Mouse (Mus musculus) hindbrain, embryonic 11.5 days (tissue): ENCODE data around the gene Dnajb4. TPM values are rescaled to one million over a fixed set of nuclear protein-coding genes. Genes with fewer than 3 reads are reported as not detected.
"Not testable (repeated sequence)": the region's sequence is repeated elsewhere in the genome, so short reads cannot be mapped to it uniquely, and the experiment has no call there.

Experiments used
- ATAC-seq: fragments of 200-750 bp; cut with Nextera tagmentation; 2 replicates; pipeline ENCODE4 v1.8.0; 2017; ENCODE audit warnings: mild to moderate bottlenecking, moderate TSS enrichment, moderate library complexity; ENCODE audit not compliant: low FRiP score
- DNase-seq: peaks from one replicate; pipeline ENCODE4 v3.0.0-alpha.2; 2015; ENCODE audit warnings: low spot score
- H3K27ac ChIP-seq: fragments of 300-500 bp; sonication (generic); 2 replicates; pipeline ENCODE4 v1.5.1; 2014; ENCODE audit warnings: mild to moderate bottlenecking, low read depth, low read length
- H3K27me3 ChIP-seq: fragments of 300-500 bp; sonication (generic); 2 replicates; pipeline ENCODE4 v1.6.1; 2014; ENCODE audit warnings: mild to moderate bottlenecking, low read length, moderate library complexity, mixed read lengths; ENCODE audit not compliant: control insufficient read depth, insufficient read depth
- H3K36me3 ChIP-seq: fragments of 300-500 bp; sonication (generic); 2 replicates; pipeline ENCODE4 v1.6.1; 2014; ENCODE audit warnings: mild to moderate bottlenecking, low read length, moderate library complexity, mixed read lengths; ENCODE audit not compliant: control insufficient read depth, insufficient read depth
- H3K4me1 ChIP-seq: fragments of 300-500 bp; sonication (generic); replicated peaks from 2 replicates; pipeline ENCODE4 v1.6.1; 2014; ENCODE audit warnings: low read length, mixed read lengths; ENCODE audit not compliant: control insufficient read depth, insufficient read depth
- H3K4me2 ChIP-seq: fragments of 300-500 bp; sonication (generic); replicated peaks from 2 replicates; pipeline ENCODE4 v1.6.1; 2014; ENCODE audit warnings: mild to moderate bottlenecking, low read depth, low read length
- H3K4me3 ChIP-seq: fragments of 300-500 bp; sonication (generic); 2 replicates; pipeline ENCODE4 v1.5.1; 2014; ENCODE audit warnings: low read depth, low read length
- H3K9ac ChIP-seq: fragments of 300-500 bp; sonication (generic); 2 replicates; pipeline ENCODE4 v1.6.1; 2014; ENCODE audit warnings: low read depth, low read length
- H3K9me3 ChIP-seq: fragments of 300-500 bp; sonication (generic); 2 replicates; pipeline ENCODE4 v1.6.1; 2016; ENCODE audit warnings: low read length; ENCODE audit not compliant: control insufficient read depth
- WGBS: fragments of 180-500 bp; shearing (Covaris S2); extraction: QIAGEN DNeasy Blood & Tissue Kit; methylation state at CpG from one replicate; pipeline ENCODE4 v1.1.7; 2014; 5-methylcytosine and 5-hydroxymethylcytosine counted together
- polyA plus RNA-seq: library from polyadenylated mRNA; unstranded; fragments of >200 nt; fragmentation: Nextera tagmentation; extraction: Ambion mirVana; gene quantifications from 2 replicates; pipeline ENCODE4 v1.2.1, GENCODE M21; 2014

The Dnajb4 gene
- 28.9 and 29.1 TPM in 2 replicates for polyA plus RNA-seq

- Histone ChIP-seq H3K9ac (peak within 1 kb of the TSS; percentile 100), H3K27me3 (no peaks in the 10 kb centered on the region), H3K4me3 (peak within 1 kb of the TSS; percentile 98), H3K36me3 (no peaks in the 10 kb centered on the region), H3K9me3 (no peaks in the 10 kb centered on the region), H3K4me1 (peaks cover 11% of the 10 kb centered on the region; the same call in 1 of the 2 replicates), H3K27ac (peak within 1 kb of the TSS; percentile 100), H3K4me2 (peak within 1 kb of the TSS; percentile 86)
- peak; percentile 97 for ATAC-seq
- DNase-seq: peak; percentile 99
- WGBS: 0% methylated on average over 63 of the region's 85 CpGs
Measured at GRCm38 (mm10) chr3:152209967-152210634, at the start of gene Dnajb4, which contains the start of gene Fubp1. Gene Dnajb4 (minus strand): TSS chr3:152210302. Gene Fubp1 (plus strand): TSS chr3:152210422.

- H3K27me3 ChIP-seq, H3K9ac ChIP-seq, H3K4me1 ChIP-seq, H3K27ac ChIP-seq, H3K36me3 ChIP-seq, H3K9me3 ChIP-seq, H3K4me2 ChIP-seq, H3K4me3 ChIP-seq: not testable (repeated sequence)
- ATAC-seq (peak; percentile 58), DNase-seq (peak; percentile 87)
- WGBS: 51% methylated on average over 6 of the region's 9 CpGs
Measured at GRCm38 (mm10) chr3:152259409-152259808, 49.3 kb upstream of the Dnajb4 start.

GRCm38 (mm10) chr3:152257528-152257927 lies 47.4 kb upstream of the Dnajb4 start:
- ATAC-seq (no peak), DNase-seq (no peak)
- 89% methylated on average over 3 of the region's 3 CpGs for WGBS

GRCm38 (mm10) chr3:152250487-152250886 lies 40.4 kb upstream of the Dnajb4 start:
- DNase-seq (no peak), ATAC-seq (no peak)
- Histone ChIP-seq H3K27ac (no peak overlapping the region), H3K4me2 (no peak overlapping the region), H3K9ac (no peak overlapping the region), H3K36me3 (no peaks in the 10 kb centered on the region), H3K4me1 (no peaks in the 10 kb centered on the region), H3K4me3 (no peak overlapping the region), H3K9me3 (no peaks in the 10 kb centered on the region), H3K27me3 (no peaks in the 10 kb centered on the region)
- WGBS: 90% methylated on average over 1 of the region's 1 CpGs

More at GRCm38 (mm10) chr3:152257528-152257927, 47.4 kb upstream of the Dnajb4 start:
- no peaks in the 10 kb centered on the region for H3K36me3 ChIP-seq
- no peaks in the 10 kb centered on the region for H3K9me3 ChIP-seq
- H3K27me3 ChIP-seq: no peaks in the 10 kb centered on the region
- no peak overlapping the region for H3K27ac ChIP-seq
- peaks cover 2% of the 10 kb centered on the region; the same call in 1 of the 2 replicates for H3K4me1 ChIP-seq
- no peak overlapping the region for H3K4me2 ChIP-seq
- H3K9ac ChIP-seq: no peak overlapping the region
- H3K4me3 ChIP-seq: no peak overlapping the region

- WGBS: 90% methylated on average over 12 of the region's 12 CpGs
- H3K36me3 ChIP-seq: no peaks in the 10 kb centered on the region
- DNase-seq (no peak), ATAC-seq (no peak)
- H3K27ac ChIP-seq: no peak overlapping the region
- H3K27me3 ChIP-seq: no peaks in the 10 kb centered on the region
- no peak overlapping the region for H3K4me2 ChIP-seq
- H3K4me1 ChIP-seq: no peaks in the 10 kb centered on the region
- H3K9ac ChIP-seq: no peak overlapping the region
- H3K9me3 ChIP-seq: no peaks in the 10 kb centered on the region
- H3K4me3 ChIP-seq: no peak overlapping the region
Measured at GRCm38 (mm10) chr3:152247708-152248107, 37.6 kb upstream of the Dnajb4 start.

- Histone ChIP-seq H3K4me1 (no peaks in the 10 kb centered on the region), H3K9ac (no peak overlapping the region), H3K9me3 (no peaks in the 10 kb centered on the region), H3K27me3 (no peaks in the 10 kb centered on the region), H3K27ac (no peak overlapping the region), H3K4me2 (no peak overlapping the region), H3K4me3 (no peak overlapping the region), H3K36me3 (no peaks in the 10 kb centered on the region)
- DNase-seq (no peak), ATAC-seq (no peak)
- 81% methylated on average over 5 of the region's 5 CpGs for WGBS
Measured at GRCm38 (mm10) chr3:152245273-152245910, 35.3 kb upstream of the Dnajb4 start.

- no peak for ATAC-seq
- 77% methylated on average over 4 of the region's 4 CpGs for WGBS
- no peak overlapping the region for H3K27ac ChIP-seq
- H3K27me3 ChIP-seq: no peaks in the 10 kb centered on the region
- H3K9me3 ChIP-seq: no peaks in the 10 kb centered on the region
- no peaks in the 10 kb centered on the region for H3K36me3 ChIP-seq
- DNase-seq: no peak
- no peak overlapping the region for H3K4me2 ChIP-seq
- no peak overlapping the region for H3K9ac ChIP-seq
- H3K4me1 ChIP-seq: no peaks in the 10 kb centered on the region
- no peak overlapping the region for H3K4me3 ChIP-seq
Measured at GRCm38 (mm10) chr3:152243304-152243703, 33.2 kb upstream of the Dnajb4 start.

GRCm38 (mm10) chr3:152241098-152241497 lies 31.0 kb upstream of the Dnajb4 start:
- ATAC-seq (no peak), DNase-seq (no peak)
- 82% methylated on average over 3 of the region's 3 CpGs for WGBS
- Histone ChIP-seq H3K4me1 (no peaks in the 10 kb centered on the region), H3K27me3 (no peaks in the 10 kb centered on the region), H3K27ac (no peak overlapping the region), H3K4me2 (no peak overlapping the region), H3K36me3 (no peaks in the 10 kb centered on the region), H3K9ac (no peak overlapping the region), H3K4me3 (no peak overlapping the region), H3K9me3 (no peaks in the 10 kb centered on the region)

- Histone ChIP-seq H3K36me3 (no peaks in the 10 kb centered on the region), H3K27ac (no peak overlapping the region), H3K9me3 (no peaks in the 10 kb centered on the region), H3K4me2 (no peak overlapping the region), H3K4me1 (no peaks in the 10 kb centered on the region), H3K9ac (no peak overlapping the region), H3K27me3 (no peaks in the 10 kb centered on the region), H3K4me3 (no peak overlapping the region)
- ATAC-seq (0 out of 2 replicates have a peak, but pooled peaks have one; percentile 41), DNase-seq (no peak)
- WGBS: 95% methylated on average over 1 of the region's 1 CpGs
Measured at GRCm38 (mm10) chr3:152239592-152239991, 29.5 kb upstream of the Dnajb4 start.
